8 mouse cellular contexts compared by ENCODE assay signal in genomic region chr13:59585648-59586005, GRCm38 (mm10). TPM values are rescaled to one million over a fixed set of nuclear protein-coding genes. Genes with fewer than 3 reads are reported as not detected.
DNase-seq lines count a peak whose midpoint lies in the region; ATAC-seq and TF ChIP-seq lines count a peak whose summit lies in the region.

No protein-coding gene starts in this region.

- H3K9ac ChIP-seq in midbrain, embryonic 13.5 days (replicated peaks) = peak overlapping the region; percentile 96

- peak overlapping the region; percentile 99 for H3K4me3 ChIP-seq in bone marrow macrophage, adult 2 months (ENCODE audit: insufficient read depth, low read length)
- H3K4me3 ChIP-seq in midbrain, embryonic 13.5 days (replicated peaks) = peak overlapping the region; percentile 95

- peak; percentile 18 for DNase-seq in heart, adult 8-10 months (ENCODE audit: low spot score)
- no peak for DNase-seq in heart, adult 9 months (ENCODE audit: low spot score in 2 of 2)
- DNase-seq in 3134 (ENCODE audit: extremely low read depth, insufficient read length, low spot score) = peak; percentile 67
- peak; percentile 27 for DNase-seq in forelimb bud, embryonic 11.5 days (ENCODE audit: low read depth, low spot score)
- DNase-seq in layer of hippocampus, adult 9-11 months = peak; percentile 23
- no peak for DNase-seq in gastrocnemius, postnatal 10 days

- H3K4me2 ChIP-seq in midbrain, embryonic 13.5 days (replicated peaks) = peak overlapping the region; percentile 91

- ATAC-seq in midbrain, embryonic 13.5 days = no peak

- H3K4me1 ChIP-seq in bone marrow macrophage, adult 2 months (ENCODE audit: control insufficient read depth, insufficient read depth, low read length) = peaks cover 7% of the 10 kb centered on the region
- H3K4me1 ChIP-seq in midbrain, embryonic 13.5 days (replicated peaks) = peaks cover 37% of the 10 kb centered on the region

- no peak for TF ChIP-seq POLR2A in bone marrow macrophage, adult 2 months (IDR thresholded peaks at IDR 0.05; ENCODE audit: borderline replicate concordance, low read depth, low read length)

- H3K36me3 ChIP-seq in midbrain, embryonic 13.5 days = peaks cover 21% of the 10 kb centered on the region

- H3K9me3 ChIP-seq in midbrain, embryonic 13.5 days = no peaks in the 10 kb centered on the region

- under 1% methylated on average over 28 of the region's 28 CpGs for WGBS in midbrain, embryonic 13.5 days

- no peak for TF ChIP-seq CTCF in bone marrow macrophage, adult 2 months (IDR thresholded peaks at IDR 0.05; ENCODE audit: low read depth, low read length)

- no peaks in the 10 kb centered on the region for H3K27me3 ChIP-seq in midbrain, embryonic 13.5 days

- peak overlapping the region; percentile 19; the same call in 1 of the 2 replicates for H3K27ac ChIP-seq in bone marrow macrophage, adult 2 months (ENCODE audit: insufficient read depth, low read depth, low read length)
- H3K27ac ChIP-seq in midbrain, embryonic 13.5 days = peak overlapping the region; percentile 85

RNA-seq across cellular contexts. Expression of gene Naa35, which starts 0.6 kb away (rescaled TPM):
- total RNA-seq in heart, adult 8-10 months (2022) = 10 to 100 TPM; 77.4 to 98.8 (median 91.4) TPM
- polyA plus RNA-seq in bone marrow macrophage, adult 2 months (2012; ENCODE audit: insufficient read depth, insufficient read length, missing spikeins) = 46.6 and 65.6 TPM in 2 replicates
- 154 and 164 TPM in 2 replicates for polyA plus RNA-seq in midbrain, embryonic 13.5 days (2015; fragmentation: Nextera tagmentation; extraction: Ambion mirVana)
- total RNA-seq in gastrocnemius, postnatal 10 days (2021) = 10 to 100 TPM; 27.7 to 34.8 TPM

RNA-seq across cellular contexts. Expression of gene Agtpbp1, which starts 0.6 kb away (rescaled TPM):
- 100 to 1,000 TPM; 109 to 172 (median 146) TPM for total RNA-seq in heart, adult 8-10 months (2022)
- polyA plus RNA-seq in bone marrow macrophage, adult 2 months (2012; ENCODE audit: insufficient read depth, insufficient read length, missing spikeins) = 39.7 and 50.6 TPM in 2 replicates
- polyA plus RNA-seq in midbrain, embryonic 13.5 days (2015; fragmentation: Nextera tagmentation; extraction: Ambion mirVana) = 43.7 and 51.6 TPM in 2 replicates
- total RNA-seq in gastrocnemius, postnatal 10 days (2021) = 10 to 100 TPM; 29.9 to 33.6 TPM

Comparison
In these comparisons a context has a peak if more than half of its experiments do, and no peak if none do; other contexts are left out.
1. DNase-seq: peak in heart, adult 8-10 months (single experiment), 3134 (single experiment), forelimb bud, embryonic 11.5 days (single experiment) and layer of hippocampus, adult 9-11 months (single experiment); none in heart, adult 9 months (0 of 2) and gastrocnemius, postnatal 10 days (single experiment).